Mouse (Mus musculus) E14TG2a.4 (cell line): ENCODE results near the gene Neurl2.

Experiments
- CTCF ChIP-seq: conservative IDR thresholded peaks from 2 replicates; pipeline ENCODE4 v1.5.1; 2014; ENCODE audit warnings: low read length
- NANOG ChIP-seq: IDR thresholded peaks from 2 replicates; pipeline ENCODE4 v1.6.1; 2014; ENCODE audit warnings: borderline replicate concordance, low read length, mixed read lengths

- TF ChIP-seq CTCF (no peak), NANOG (no peak)
Observed at GRCm38 (mm10) chr2:164803921-164804313, 29.3 kb downstream of the Neurl2 start.
